Mouse (Mus musculus): ENCODE results near the gene Sh3bp5. TPM values are rescaled to one million over a fixed set of nuclear protein-coding genes. Genes with fewer than 3 reads are reported as not detected.

Gene Sh3bp5
- polyA plus RNA-seq, 1 experiment: 72.9 TPM

DNA sequence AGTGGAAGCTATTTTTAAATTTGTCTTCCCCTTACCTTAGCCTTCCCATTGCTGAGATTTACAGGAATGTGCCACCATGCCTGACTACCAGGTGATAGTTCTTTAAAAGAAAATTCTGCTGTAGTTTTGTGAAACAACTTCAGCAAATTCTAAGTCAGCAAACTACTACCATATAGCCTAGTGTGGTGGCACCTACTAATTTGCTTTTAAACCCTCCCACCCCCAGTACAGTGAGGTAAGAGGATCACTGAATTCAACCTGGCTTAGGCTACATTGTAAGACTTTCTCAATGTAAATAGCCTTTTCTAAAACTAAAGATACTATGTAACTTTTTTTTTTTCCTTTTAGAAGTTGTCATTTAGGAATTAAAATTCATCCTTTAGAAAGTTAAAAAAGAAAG lies 97.9 kb downstream of the Sh3bp5 start:
- Histone ChIP-seq H3K27me3 (ENCODE audit: control insufficient read depth, insufficient read depth, low read length) (no peaks in the 10 kb centered on the region), H3K4me3 (replicated peaks; ENCODE audit: insufficient read depth, low read depth, low read length) (peak overlapping the region; percentile 77), H3K4me1 (ENCODE audit: control insufficient read depth, insufficient read depth, low read length) (peaks cover 6% of the 10 kb centered on the region), H3K27ac (ENCODE audit: insufficient read depth, low read length) (no peak overlapping the region)
- TF ChIP-seq POLR2A (IDR thresholded peaks at IDR 0.05; ENCODE audit: borderline replicate concordance, insufficient read depth, low read length) (no peak), CTCF (IDR thresholded peaks at IDR 0.05; ENCODE audit: borderline replicate concordance, insufficient read depth, low read depth, low read length) (no peak)
- no peak for DNase-seq

- H3K4me1 ChIP-seq (ENCODE audit: control insufficient read depth, insufficient read depth, low read length): peaks cover 6% of the 10 kb centered on the region
- TF ChIP-seq CTCF (IDR thresholded peaks at IDR 0.05; ENCODE audit: borderline replicate concordance, insufficient read depth, low read depth, low read length) (no peak), POLR2A (IDR thresholded peaks at IDR 0.05; ENCODE audit: borderline replicate concordance, insufficient read depth, low read length) (no peak)
- DNase-seq: no peak
- no peaks in the 10 kb centered on the region for H3K27me3 ChIP-seq (ENCODE audit: control insufficient read depth, insufficient read depth, low read length)
- WGBS: 16% methylated on average over 7 of the region's 7 CpGs
- no peak overlapping the region for H3K27ac ChIP-seq (ENCODE audit: insufficient read depth, low read length)
- peak overlapping the region; percentile 77 for H3K4me3 ChIP-seq (replicated peaks; ENCODE audit: insufficient read depth, low read depth, low read length)
Measured at GRCm38 (mm10) chr14:31337406-31337805, 98.5 kb downstream of the Sh3bp5 start.

GRCm38 (mm10) chr14:31336369-31337155 lies 99.3 kb downstream of the Sh3bp5 start, which contains the start of gene Capn7:
Capn7 (plus strand) TSS chr14:31336638.
- H3K4me1 ChIP-seq (ENCODE audit: control insufficient read depth, insufficient read depth, low read length): peaks cover 6% of the 10 kb centered on the region
- under 1% methylated on average over 78 of the region's 78 CpGs for WGBS
- TF ChIP-seq CTCF (IDR thresholded peaks at IDR 0.05; ENCODE audit: borderline replicate concordance, insufficient read depth, low read depth, low read length) (no peak; the same call in 1 of the 2 replicates), POLR2A (IDR thresholded peaks at IDR 0.05; ENCODE audit: borderline replicate concordance, insufficient read depth, low read length) (peak; percentile 86)
- H3K27me3 ChIP-seq (ENCODE audit: control insufficient read depth, insufficient read depth, low read length): no peaks in the 10 kb centered on the region
- DNase-seq: peak; percentile 99
- H3K4me3 ChIP-seq (replicated peaks; ENCODE audit: insufficient read depth, low read depth, low read length): peak within 1 kb of the TSS; percentile 77
- peak within 1 kb of the TSS; percentile 80 for H3K27ac ChIP-seq (ENCODE audit: insufficient read depth, low read length)

GRCm38 (mm10) chr14:31335765-31336164 lies 100.1 kb downstream of the Sh3bp5 start:
- DNase-seq: peak in 1 of 2 experiments; percentile 38
- Histone ChIP-seq H3K4me3 (replicated peaks; ENCODE audit: insufficient read depth, low read depth, low read length) (peak overlapping the region; percentile 48), H3K27ac (ENCODE audit: insufficient read depth, low read length) (no peak overlapping the region), H3K27me3 (ENCODE audit: control insufficient read depth, insufficient read depth, low read length) (no peaks in the 10 kb centered on the region), H3K4me1 (ENCODE audit: control insufficient read depth, insufficient read depth, low read length) (peaks cover 6% of the 10 kb centered on the region)
- WGBS: 8% methylated on average over 3 of the region's 3 CpGs
- no peak for TF ChIP-seq POLR2A (IDR thresholded peaks at IDR 0.05; ENCODE audit: borderline replicate concordance, insufficient read depth, low read length)
- TF ChIP-seq CTCF (IDR thresholded peaks at IDR 0.05; ENCODE audit: borderline replicate concordance, insufficient read depth, low read depth, low read length): no peak

DNA sequence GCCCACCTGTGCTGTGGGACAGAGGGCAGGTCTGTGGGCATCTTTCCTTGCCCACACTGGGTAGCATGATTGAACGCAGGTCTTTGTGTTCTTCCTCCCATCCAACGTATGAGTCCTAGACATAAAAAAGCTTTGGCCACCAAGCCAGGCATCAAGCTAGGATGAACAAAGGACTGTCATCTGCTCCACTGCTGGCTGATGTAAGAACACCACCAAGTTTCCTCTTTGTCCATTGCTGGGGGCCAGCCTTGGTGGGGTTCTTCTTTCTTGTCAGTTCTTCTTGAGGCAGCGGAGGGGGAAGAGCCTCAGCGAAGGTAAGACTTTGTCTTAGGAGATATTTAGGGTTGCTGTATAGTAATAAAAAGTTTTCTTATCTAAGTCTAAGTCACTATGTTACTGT lies 104.9 kb downstream of the Sh3bp5 start:
- no peak for TF ChIP-seq POLR2A (IDR thresholded peaks at IDR 0.05; ENCODE audit: borderline replicate concordance, insufficient read depth, low read length)
- no peak for TF ChIP-seq CTCF (IDR thresholded peaks at IDR 0.05; ENCODE audit: borderline replicate concordance, insufficient read depth, low read depth, low read length)
- no peaks in the 10 kb centered on the region for H3K27me3 ChIP-seq (ENCODE audit: control insufficient read depth, insufficient read depth, low read length)
- no peaks in the 10 kb centered on the region for H3K4me1 ChIP-seq (ENCODE audit: control insufficient read depth, insufficient read depth, low read length)
- no peak for DNase-seq
- no peak overlapping the region for H3K27ac ChIP-seq (ENCODE audit: insufficient read depth, low read length)
- WGBS: 72% methylated on average over 4 of the region's 4 CpGs
- H3K4me3 ChIP-seq (replicated peaks; ENCODE audit: insufficient read depth, low read depth, low read length): no peak overlapping the region

- WGBS: 35% methylated on average over 2 of the region's 2 CpGs
- TF ChIP-seq POLR2A (IDR thresholded peaks at IDR 0.05; ENCODE audit: borderline replicate concordance, insufficient read depth, low read length) (no peak), CTCF (IDR thresholded peaks at IDR 0.05; ENCODE audit: borderline replicate concordance, insufficient read depth, low read depth, low read length) (no peak)
- H3K4me1 ChIP-seq (ENCODE audit: control insufficient read depth, insufficient read depth, low read length): no peaks in the 10 kb centered on the region
- H3K4me3 ChIP-seq (replicated peaks; ENCODE audit: insufficient read depth, low read depth, low read length): no peak overlapping the region
- no peak overlapping the region for H3K27ac ChIP-seq (ENCODE audit: insufficient read depth, low read length)
- no peaks in the 10 kb centered on the region for H3K27me3 ChIP-seq (ENCODE audit: control insufficient read depth, insufficient read depth, low read length)
- DNase-seq: no peak
Measured at GRCm38 (mm10) chr14:31329741-31330140, 106.1 kb downstream of the Sh3bp5 start.

- Histone ChIP-seq H3K4me3 (replicated peaks; ENCODE audit: insufficient read depth, low read depth, low read length) (no peak overlapping the region), H3K4me1 (ENCODE audit: control insufficient read depth, insufficient read depth, low read length) (no peaks in the 10 kb centered on the region), H3K27me3 (ENCODE audit: control insufficient read depth, insufficient read depth, low read length) (no peaks in the 10 kb centered on the region; the same call in 1 of the 2 replicates), H3K27ac (ENCODE audit: insufficient read depth, low read length) (no peak overlapping the region)
- DNase-seq: no peak
- 76% methylated on average over 4 of the region's 4 CpGs for WGBS
- no peak for TF ChIP-seq POLR2A (IDR thresholded peaks at IDR 0.05; ENCODE audit: borderline replicate concordance, insufficient read depth, low read length)
- TF ChIP-seq CTCF (IDR thresholded peaks at IDR 0.05; ENCODE audit: borderline replicate concordance, insufficient read depth, low read depth, low read length): no peak
Measured at GRCm38 (mm10) chr14:31327681-31328080, 108.2 kb downstream of the Sh3bp5 start.

GRCm38 (mm10) chr14:31327196-31327595 lies 108.7 kb downstream of the Sh3bp5 start:
- DNase-seq: no peak
- H3K27ac ChIP-seq (ENCODE audit: insufficient read depth, low read length): no peak overlapping the region
- WGBS: 90% methylated on average over 1 of the region's 1 CpGs
- no peak for TF ChIP-seq CTCF (IDR thresholded peaks at IDR 0.05; ENCODE audit: borderline replicate concordance, insufficient read depth, low read depth, low read length)
- TF ChIP-seq POLR2A (IDR thresholded peaks at IDR 0.05; ENCODE audit: borderline replicate concordance, insufficient read depth, low read length): no peak
- H3K4me1 ChIP-seq (ENCODE audit: control insufficient read depth, insufficient read depth, low read length): no peaks in the 10 kb centered on the region
- no peaks in the 10 kb centered on the region; the same call in 1 of the 2 replicates for H3K27me3 ChIP-seq (ENCODE audit: control insufficient read depth, insufficient read depth, low read length)
- H3K4me3 ChIP-seq (replicated peaks; ENCODE audit: insufficient read depth, low read depth, low read length): no peak overlapping the region

All from cerebellum, adult 2 months (tissue).